Mouse (Mus musculus) CD8-positive naive resting alpha-beta T cell, adult 2 months (primary cell): ENCODE measurements around the gene Ifi205.
A peak's percentile ranks its signal among the peaks of the same experiment; 100 is the strongest.
"Not testable (repeated sequence)": the region's sequence is repeated elsewhere in the genome, so short reads cannot be mapped to it uniquely, and the experiment has no call there.

Experiments used
- DNase-seq, 2 experiments: peaks; one replicate each; pipeline ENCODE4 v3.0.0; 2022; ENCODE audit warnings: low read depth in 2 of 2, low spot score in 2 of 2

Ifi205 gene

DNA sequence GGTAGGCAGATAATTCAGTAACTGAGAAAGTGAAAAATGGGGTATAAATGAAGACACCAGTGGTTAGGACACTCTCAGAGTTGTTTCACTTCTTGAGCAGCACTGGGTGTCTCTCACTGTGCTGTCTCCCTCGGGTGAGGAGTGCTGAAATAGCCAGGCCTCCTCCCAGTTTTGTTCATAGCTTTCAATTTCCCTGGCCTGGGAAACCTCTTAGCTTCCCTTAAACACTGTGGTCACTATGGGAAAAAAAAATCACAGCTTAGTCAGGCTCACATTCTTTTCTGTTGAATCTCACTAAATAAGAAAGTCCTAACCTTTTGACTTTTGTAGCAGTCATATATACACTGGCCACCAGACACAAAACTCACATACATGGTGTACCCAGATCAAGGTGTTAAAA is at the start of gene Ifi205:
TSS of gene Ifi205 (minus strand) at position 113 of the 400 bp plus-strand sequence.
- no peak for DNase-seq

DNA sequence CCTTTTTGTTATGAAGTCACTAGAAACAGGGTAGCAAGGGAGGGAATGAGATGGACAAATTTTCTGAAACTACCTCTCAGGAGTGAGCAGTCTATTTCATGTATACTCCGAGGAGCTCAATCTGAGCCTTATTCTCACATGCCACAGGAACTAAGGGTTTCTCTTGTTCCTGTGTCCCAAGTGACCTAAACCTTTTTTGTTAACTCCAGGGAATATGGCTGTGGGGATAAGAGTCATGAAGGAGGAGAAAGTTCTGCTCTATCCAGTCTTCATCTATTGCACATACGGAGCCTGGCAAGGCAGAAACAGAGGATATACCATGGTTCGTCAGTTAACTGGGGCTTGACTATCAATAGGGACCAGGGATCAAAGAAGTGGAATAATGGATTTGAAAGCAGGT is 34.7 kb upstream of the Ifi205 start, which contains the start of gene Olfr430:
TSS of gene Olfr430 (plus strand) at position 301 of the 400 bp plus-strand sequence.
- no peak for DNase-seq

DNA sequence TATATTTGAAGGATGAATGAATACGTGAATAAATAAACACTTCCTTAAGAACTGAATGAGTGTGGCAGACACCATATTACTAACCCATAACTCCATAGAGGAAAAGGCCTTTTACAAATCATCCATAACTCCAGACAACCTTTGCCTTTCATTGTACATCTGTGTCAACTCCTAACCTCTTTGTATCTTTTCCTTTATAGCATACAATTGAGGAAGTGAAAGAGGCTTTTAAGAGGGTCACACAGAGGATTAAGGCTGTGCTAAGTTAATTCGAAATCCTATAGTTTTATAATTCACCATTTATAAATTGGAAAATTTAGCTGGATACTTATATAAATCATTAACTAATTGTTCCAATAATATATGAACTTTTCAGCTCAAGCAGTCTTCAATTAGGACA is 23.6 kb upstream of the Ifi205 start:
- no peak for DNase-seq

DNA sequence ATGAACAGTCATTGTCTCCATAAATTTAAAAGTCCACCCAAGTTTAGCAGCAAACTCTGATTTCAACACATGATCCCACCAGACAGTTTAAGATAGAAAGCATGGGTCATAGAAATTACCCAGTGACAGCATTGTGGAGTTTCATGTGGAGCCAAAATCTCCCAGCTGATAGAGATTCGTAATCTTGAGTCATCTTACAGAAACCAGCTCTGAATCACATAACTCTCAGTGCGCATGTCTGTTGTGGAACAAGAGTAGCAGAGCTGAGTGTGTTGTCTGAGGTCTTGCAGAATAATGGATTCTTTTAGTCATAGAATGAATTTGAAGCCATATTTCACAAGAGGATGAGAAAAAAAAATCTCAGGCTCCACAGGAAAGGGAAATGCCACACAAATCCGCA is 21.4 kb upstream of the Ifi205 start:
- DNase-seq, result no peak

DNA sequence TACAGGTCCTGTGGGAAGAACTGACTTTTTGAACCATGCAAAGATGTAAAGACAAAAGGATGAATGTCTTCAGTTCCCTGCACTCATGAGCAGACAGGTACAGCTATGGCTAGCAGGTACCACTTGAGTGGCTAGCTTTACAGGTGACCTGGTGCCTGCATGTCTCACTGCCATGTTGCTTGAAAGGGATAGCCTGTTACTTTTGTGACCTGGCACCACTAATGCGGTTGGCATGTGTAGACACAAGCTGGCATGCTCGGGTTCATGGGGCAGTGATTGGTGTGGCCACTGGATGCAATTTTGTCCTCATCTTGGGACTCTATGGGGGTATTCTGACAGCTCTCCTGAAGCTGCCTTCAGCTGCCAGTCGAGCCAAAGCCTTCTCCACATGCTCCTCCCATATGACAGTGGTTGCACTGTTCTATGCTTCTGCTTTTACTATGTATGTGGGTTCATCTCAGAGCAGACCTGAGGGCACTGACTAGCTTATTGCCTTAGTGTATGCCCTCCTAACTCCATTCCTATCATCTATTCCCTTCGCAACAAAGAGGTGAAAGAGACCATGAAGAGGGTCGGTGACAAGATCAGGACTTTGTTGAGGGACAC is 20.4 kb upstream of the Ifi205 start:
- DNase-seq, result no peak

DNA sequence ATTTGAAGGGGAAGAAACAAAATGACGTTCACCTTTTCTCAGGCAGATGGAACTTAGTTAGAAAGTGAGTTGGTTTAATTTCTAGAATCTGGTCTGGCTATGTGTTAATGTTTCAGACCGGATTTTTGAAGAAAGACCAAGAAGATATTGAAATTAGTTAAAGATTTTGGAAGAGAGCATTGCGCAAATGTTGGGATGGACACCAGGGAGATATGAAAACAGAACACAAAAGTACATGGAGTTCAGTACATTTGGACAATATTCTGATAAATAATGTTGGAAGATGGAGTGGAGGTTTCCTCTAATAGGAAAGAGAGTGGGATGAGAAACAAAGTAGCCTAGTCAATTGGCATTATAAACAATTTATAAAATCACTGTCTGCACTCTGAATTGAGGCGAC is 19.9 kb upstream of the Ifi205 start:
- DNase-seq, result no peak

DNA sequence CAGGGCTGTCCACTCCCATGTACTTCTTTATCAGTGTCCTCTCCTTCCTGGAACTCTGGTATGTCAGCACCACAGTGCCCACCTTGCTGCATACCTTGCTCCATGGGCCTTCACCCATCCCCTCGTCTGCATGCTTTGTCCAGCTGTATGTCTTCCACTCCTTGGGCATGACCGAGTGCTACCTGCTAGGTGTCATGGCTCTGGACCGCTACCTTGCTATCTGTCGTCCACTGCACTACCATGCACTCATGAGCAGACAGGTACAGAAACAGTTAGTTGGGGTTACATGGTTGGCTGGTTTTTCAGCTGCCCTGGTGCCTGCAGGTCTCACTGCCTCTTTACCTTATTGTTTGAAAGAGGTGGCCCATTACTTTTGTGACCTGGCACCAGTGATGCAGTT is 18.9 kb upstream of the Ifi205 start:
- DNase-seq, result no peak

DNA sequence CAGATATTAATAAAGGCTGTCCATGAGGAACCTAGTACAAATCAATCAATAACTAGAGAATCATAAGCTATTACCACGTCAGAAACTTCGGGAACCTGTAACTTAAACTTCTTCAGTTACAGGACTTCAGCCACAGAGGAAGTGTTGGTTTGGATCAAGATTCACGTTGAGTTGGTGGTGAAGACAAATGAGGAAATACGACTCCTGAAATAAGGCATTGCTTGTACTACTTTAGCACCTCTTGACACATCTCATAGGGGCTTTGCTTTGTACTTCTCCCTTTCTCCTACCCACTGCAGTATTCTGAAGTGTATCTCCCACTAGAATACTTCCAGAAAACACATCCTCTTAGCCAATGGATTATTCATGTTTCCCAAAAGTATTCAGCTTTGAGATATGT is 17.7 kb upstream of the Ifi205 start:
- DNase-seq, result not testable (repeated sequence)

DNA sequence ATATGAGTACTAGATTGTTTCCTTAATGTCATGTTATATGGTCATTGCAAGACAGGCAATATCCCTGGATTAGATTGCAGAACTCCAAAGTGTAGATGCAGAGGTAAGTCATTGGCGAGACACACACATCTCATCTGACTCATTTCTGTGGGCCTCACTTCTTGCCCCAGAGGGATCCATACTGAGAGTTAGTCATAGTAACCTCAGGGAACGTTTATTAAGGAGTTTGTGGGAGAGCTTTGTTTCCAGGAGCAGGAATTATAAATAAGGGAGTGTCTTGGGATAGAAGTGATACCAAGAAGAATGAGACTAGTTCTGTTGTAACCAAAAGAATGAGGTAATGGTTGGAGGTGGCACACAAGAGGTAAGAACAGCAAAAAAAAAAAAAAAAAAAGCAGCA is 17.3 kb upstream of the Ifi205 start, which contains the start of gene Olfr432:
TSS of gene Olfr432 (plus strand) at position 313 of the 400 bp plus-strand sequence.
- no peak for DNase-seq

DNA sequence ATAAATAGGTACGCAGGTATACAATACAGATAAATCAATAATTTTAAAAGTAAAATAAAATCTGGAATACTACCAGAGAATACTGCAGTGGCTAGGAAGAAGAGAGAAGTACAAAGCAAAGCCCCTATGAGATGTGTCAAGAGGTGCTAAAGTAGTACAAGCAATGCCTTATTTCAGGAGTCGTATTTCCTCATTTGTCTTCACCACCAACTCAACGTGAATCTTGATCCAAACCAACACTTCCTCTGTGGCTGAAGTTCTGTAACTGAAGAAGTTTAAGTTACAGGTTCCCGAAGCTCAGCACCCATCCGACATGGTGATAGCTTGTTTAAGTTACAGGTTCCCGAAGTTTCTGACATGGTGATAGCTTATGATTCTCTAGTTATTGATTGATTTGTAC is 16.6 kb upstream of the Ifi205 start:
- not testable (repeated sequence) for DNase-seq

DNA sequence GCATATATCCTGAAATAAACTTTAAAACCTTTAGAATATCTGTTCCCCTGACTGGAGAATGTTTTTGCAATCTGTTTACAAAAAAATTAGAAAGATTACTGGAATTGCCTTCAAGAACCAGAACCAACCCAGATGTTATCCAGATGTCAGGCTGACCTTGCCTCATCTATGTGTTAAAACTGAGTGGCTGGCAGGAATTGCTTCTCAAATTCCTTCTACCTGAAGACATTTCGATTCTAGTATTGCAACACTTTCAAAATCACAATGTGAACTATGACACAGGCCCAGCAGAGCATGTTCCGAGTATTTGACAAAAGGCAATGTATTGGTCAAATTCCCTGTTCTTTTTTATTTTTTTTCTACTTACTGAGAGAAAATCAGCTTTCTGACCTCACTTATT is 12.8 kb upstream of the Ifi205 start:
- DNase-seq, result no peak

DNA sequence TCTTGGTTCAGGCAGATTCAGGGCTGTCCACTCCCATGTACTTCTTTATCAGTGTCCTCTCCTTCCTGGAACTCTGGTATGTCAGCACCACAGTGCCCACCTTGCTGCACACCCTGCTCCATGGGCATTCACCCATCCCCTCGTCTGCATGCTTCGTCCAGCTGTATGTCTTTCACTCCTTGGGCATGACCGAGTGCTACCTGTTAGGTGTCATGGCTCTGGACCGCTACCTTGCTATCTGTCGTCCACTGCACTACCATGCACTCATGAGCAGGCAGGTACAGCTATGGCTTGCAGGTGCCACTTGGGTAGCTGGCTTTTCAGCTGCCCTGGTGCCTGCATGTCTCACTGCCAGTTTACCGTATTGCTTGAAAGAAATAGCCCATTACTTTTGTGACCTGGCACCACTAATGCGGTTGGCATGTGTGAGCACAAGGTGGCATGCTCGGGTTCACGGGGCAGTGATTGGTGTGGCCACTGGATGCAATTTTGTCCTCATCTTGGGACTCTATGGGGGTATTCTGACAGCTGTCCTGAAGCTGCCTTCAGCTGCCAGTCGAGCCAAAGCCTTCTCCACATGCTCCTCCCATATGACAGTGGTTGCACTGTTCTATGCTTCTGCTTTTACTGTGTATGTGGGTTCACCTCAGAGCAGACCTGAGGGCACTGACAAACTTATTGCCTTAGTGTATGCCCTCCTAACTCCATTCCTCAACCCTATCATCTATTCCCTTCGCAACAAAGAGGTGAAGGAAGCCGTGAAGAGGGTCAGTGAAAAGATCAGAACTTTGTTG is 10.7 kb upstream of the Ifi205 start:
- not testable (repeated sequence) for DNase-seq

DNA sequence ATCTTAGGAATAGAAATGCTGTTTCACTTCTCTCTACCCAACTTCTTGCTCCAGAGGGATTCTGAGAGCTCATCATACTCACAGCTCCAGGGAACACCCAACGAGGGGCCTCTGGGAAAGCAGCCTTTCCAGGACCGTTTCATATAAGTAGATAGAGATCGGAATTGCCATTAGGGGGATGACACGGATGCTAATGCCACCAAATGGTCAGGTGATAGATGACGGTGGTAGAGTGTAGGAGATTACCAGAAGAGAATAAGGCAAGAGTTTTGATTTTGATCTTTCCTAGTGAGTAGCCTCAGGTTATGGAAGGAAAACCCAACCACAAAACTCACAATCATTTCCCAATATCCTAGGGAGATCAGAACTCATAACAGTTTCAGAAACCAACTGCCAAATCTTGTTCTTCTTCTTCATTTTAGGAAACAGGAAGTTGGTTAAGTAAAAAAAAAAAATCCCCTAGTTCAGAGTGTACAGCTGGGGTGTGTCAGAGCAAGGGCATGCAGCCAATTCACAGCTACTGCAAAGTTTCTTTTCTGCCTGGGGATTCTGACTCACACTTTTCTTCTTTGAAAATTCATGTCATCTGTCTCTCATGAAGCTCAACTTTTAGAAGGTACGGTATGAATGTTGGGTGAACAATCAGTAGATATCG is 9.0 kb upstream of the Ifi205 start, which contains the start of gene Olfr433:
TSS of gene Olfr433 (plus strand) at position 183 of the 655 bp plus-strand sequence.
- DNase-seq, result peak in 1 of 2 experiments; percentile 14

DNA sequence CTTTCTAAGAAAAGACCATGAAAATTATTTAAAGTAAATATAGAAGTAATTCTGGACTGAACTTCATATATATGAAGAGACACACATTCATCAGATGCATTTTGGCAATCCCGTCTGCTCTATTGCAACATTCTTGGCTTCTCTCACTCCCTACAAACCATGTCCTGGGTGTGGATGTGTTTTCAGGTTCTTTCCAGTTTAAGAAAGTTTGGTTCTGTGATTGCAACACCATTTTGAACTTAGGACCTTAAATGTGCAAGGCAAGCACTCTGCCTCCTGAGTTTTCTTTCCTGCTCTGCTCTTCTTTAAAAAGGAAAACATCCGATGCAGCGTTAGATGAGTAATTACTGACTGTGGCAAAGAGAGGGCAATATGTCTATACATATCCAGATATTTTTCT is 6.9 kb upstream of the Ifi205 start:
- DNase-seq, result no peak

DNA sequence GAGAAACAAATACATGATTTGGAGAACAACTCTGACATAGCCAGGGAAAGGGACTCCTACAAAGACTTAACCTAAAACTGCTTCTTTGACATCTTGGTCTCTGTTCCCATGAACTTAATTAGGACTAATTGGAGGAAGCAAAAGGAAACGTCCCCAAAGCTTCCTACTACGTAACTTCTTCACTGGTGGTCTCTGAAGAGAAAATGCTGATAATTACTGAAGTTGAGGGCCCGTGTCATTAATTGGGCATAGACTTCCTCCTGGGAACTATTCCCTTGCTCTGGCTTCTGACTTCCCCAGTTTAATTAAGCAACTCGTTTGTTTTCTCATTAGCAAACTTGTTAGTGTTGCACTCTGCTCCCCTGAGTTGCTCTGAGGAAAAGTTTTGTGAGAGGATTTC is 4.2 kb upstream of the Ifi205 start:
- DNase-seq, result no peak

DNA sequence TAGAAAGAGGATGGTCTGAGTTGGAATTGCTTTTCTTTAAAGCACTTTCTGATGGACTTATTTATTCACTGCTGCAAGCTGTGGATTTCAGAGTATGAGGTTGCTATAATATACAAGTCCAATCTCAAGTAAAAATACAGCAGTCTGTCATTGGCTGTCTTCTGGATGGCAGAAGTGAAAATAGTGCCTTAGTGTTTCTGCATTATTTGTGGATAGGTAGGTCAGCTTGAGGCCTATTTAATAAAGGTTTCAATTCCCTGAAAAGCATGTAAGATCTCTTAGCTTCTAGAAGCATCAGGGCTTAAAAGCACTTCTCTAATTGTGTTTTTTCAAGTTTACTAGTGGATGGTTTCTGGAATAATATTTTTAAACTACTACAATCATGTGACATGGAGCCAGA is 24.6 kb downstream of the Ifi205 start:
- not testable (repeated sequence) for DNase-seq

DNA sequence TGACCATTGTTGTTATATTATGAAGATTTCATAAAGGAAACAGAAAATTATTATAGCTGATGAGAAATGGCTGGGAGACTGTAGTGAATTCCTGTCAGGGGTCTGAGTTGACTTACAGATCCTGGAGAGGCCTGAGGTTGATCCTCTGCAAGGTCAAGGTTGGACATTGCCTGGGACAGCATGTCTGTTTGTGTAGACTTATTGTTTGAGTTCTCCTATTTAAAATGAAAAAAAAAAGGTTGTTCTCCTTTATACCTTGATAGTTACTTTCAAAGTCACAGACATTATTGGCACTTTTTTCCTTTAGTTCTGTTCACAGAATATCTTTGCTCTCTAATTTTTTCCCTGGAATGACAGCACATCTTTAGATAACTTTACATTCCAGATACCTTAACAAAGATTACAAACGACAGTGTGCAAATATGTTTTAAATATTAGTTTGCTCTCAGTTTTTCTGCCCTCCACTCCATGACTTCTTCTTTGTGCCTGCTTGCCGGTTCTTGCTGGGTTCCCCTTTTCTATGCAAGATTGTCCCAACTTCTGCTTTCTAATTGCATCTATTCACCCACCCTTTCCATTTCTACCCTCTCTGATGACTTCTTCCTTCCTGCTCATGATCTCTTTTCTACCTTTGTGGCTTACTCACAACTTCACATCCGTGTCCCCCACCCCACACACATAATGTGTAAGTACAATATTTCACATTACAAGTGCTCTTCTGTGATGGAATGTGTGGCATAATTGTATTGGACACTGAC is 27.1 kb downstream of the Ifi205 start:
- DNase-seq, result not testable (repeated sequence)

DNA sequence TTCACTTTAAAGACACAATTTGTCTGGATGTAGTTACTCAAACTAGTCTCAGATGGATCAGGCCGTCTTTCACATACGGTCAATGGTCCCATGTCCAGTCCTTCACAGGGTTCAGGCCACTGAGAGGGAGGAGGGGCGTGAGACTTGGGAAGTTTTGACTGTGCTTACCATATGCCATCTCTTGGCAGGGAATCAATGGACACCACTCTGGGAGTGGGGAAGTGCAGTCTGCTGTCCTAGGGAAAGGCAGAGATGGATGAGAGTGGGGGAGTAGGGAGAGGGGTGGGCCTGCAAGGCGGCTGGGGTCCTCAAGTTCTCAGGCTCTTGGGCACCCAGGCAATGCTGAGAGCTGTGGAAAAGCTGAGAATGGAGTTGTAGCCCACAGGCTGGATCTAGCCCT is 36.6 kb downstream of the Ifi205 start:
- DNase-seq, result no peak

DNA sequence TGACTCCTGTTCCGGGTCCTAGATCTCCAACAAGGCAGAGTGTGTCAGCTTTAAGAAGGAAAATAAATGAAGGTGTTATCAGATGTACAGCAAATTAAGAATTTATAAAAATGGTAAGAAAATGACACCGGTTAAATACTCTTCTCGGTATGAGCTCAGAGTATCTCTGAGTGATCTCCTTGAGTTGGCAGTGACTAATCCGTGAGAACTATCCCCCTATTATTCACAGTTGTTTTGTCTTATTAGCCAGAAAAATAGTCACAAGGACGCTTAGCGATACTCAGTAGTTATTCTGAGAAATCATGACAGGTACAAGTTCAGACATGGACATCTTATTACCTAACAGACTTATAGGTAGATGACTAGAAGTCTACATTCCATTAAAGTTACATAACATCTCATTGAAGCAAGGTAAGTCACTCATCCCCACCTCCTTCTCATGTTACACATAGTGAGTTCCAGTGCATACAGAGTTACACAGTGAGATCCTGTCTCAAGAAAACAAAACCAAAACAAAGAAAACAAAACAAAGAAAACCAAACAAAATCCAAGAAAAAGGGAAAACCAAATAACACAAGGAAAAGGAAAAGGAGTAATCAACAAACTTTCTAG is 48.8 kb downstream of the Ifi205 start, which contains the start of gene Ifi202b:
TSS of gene Ifi202b (minus strand) at position 51 of the 612 bp plus-strand sequence.
- not testable (repeated sequence) for DNase-seq

DNA sequence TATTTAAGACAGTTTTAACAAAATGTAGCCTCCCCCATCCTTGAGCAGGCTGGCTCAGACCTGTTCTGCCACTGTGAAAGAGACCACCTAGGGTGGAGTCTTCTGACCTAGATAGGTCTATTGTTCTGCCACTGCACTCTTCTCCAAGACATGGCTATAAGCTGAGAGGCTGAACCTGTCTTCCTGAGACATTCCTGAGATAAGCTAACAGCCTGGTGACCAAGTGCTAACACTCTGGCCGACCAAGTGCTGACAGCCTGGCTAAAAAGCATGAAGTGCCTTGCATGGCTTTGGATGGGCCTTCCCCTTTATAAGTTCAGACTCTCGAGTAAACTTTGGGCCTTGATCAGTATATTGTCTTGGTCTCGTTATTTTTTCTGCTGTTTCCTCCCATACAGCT is 50.6 kb downstream of the Ifi205 start:
- not testable (repeated sequence) for DNase-seq

DNA sequence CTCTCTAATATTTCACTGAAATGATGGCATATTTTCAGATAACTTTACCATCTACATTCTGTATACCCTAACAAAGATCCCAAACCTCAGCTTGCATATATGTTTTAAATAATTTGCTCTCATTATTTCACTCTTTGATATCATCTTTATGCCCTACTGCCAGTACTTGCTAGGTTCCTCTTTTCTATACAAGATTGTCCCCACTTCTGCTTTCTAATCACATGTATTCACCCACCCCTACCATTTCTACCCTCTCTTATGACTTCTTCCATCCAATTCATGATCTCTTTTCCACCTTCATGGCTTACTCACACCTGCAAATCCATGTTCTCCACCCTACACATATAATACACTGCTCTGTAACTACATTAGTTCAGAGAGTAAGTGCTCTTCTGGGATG is 54.0 kb downstream of the Ifi205 start:
- no peak for DNase-seq
